Mouse (Mus musculus) lung, postnatal 0 days (tissue): ENCODE results near the gene Hspb1.

Experiments
- CTCF ChIP-seq: IDR thresholded peaks from 2 replicates; pipeline ENCODE4 v1.5.1; 2016; ENCODE audit warnings: antibody characterized with exemption, mild to moderate bottlenecking
- EP300 ChIP-seq: IDR thresholded peaks from 2 replicates; pipeline ENCODE4 v1.6.1; 2016; ENCODE audit warnings: antibody characterized with exemption, mild to moderate bottlenecking, control low read depth

- TF ChIP-seq CTCF (no peak), EP300 (no peak)
Measured at GRCm38 (mm10) chr5:135845676-135846320, 41.9 kb upstream of the Hspb1 start.
